Mouse (Mus musculus): ENCODE measurements around the gene Pank3.
A peak's percentile ranks its signal among the peaks of the same experiment; 100 is the strongest.
"Not testable (repeated sequence)": the region's sequence is repeated elsewhere in the genome, so short reads cannot be mapped to it uniquely, and the experiment has no call there.

Gene Pank3

GRCm38 (mm10) chr11:35780336-35780735 is 11.1 kb downstream of the Pank3 start:
- no peak for DNase-seq (ENCODE audit: low spot score)

- no peak for DNase-seq (ENCODE audit: low spot score)
These were observed 13.2 kb downstream of the Pank3 start for GRCm38 (mm10) chr11:35782444-35782843.

GRCm38 (mm10) chr11:35783038-35783437 is 13.8 kb downstream of the Pank3 start:
- DNase-seq (ENCODE audit: low spot score): no peak

GRCm38 (mm10) chr11:35784002-35784401 is 14.7 kb downstream of the Pank3 start:
- no peak for DNase-seq (ENCODE audit: low spot score)

- no peak for DNase-seq (ENCODE audit: low spot score)
These were observed 15.3 kb downstream of the Pank3 start for GRCm38 (mm10) chr11:35784537-35784936.

GRCm38 (mm10) chr11:35788443-35788842 is 19.2 kb downstream of the Pank3 start:
- DNase-seq (ENCODE audit: low spot score): no peak

- not testable (repeated sequence) for DNase-seq (ENCODE audit: low spot score)
These were observed 23.5 kb downstream of the Pank3 start for GRCm38 (mm10) chr11:35792800-35793199.

- DNase-seq (ENCODE audit: low spot score): peak; percentile 21
These were observed 28.6 kb downstream of the Pank3 start for GRCm38 (mm10) chr11:35797751-35798494.

GRCm38 (mm10) chr11:35798495-35798820 is 29.2 kb downstream of the Pank3 start:
- peak; percentile 20 for DNase-seq (ENCODE audit: low spot score)

- peak; percentile 93 for DNase-seq (ENCODE audit: low spot score)
These were observed 29.6 kb downstream of the Pank3 start, which contains the start of gene Fbll1 for GRCm38 (mm10) chr11:35798874-35799273. Gene Fbll1, minus strand, starts transcription at chr11:35798884.

GRCm38 (mm10) chr11:35801332-35801731 is 32.0 kb downstream of the Pank3 start:
- no peak for DNase-seq (ENCODE audit: low spot score)

- no peak for DNase-seq (ENCODE audit: low spot score)
These were observed 42.2 kb downstream of the Pank3 start for GRCm38 (mm10) chr11:35811458-35811857.

GRCm38 (mm10) chr11:35816316-35816715 is 47.0 kb downstream of the Pank3 start:
- no peak for DNase-seq (ENCODE audit: low spot score)

- no peak for DNase-seq (ENCODE audit: low spot score)
These were observed 58.4 kb downstream of the Pank3 start for GRCm38 (mm10) chr11:35827714-35828113.

- DNase-seq (ENCODE audit: low spot score): no peak
These were observed 62.9 kb downstream of the Pank3 start for GRCm38 (mm10) chr11:35832139-35832538.

- no peak for DNase-seq (ENCODE audit: low spot score)
These were observed 64.0 kb downstream of the Pank3 start for GRCm38 (mm10) chr11:35833270-35833669.

GRCm38 (mm10) chr11:35834022-35834760 is 64.9 kb downstream of the Pank3 start, which contains the start of gene Rars:
Gene Rars, minus strand, starts transcription at chr11:35834506.
- DNase-seq (ENCODE audit: low spot score): peak; percentile 93

- DNase-seq (ENCODE audit: low spot score): no peak
These were observed 68.2 kb downstream of the Pank3 start for GRCm38 (mm10) chr11:35837156-35838126.

GRCm38 (mm10) chr11:35838345-35839338 is 69.4 kb downstream of the Pank3 start:
- peak; percentile 97 for DNase-seq (ENCODE audit: low spot score)

- DNase-seq (ENCODE audit: low spot score): no peak
These were observed 71.0 kb downstream of the Pank3 start for GRCm38 (mm10) chr11:35840282-35840681.

GRCm38 (mm10) chr11:35840806-35841205 is 71.5 kb downstream of the Pank3 start:
- not testable (repeated sequence) for DNase-seq (ENCODE audit: low spot score)

All from embryo, embryonic 10 days (tissue).